Mouse (Mus musculus) limb, embryonic 13.5 days (tissue): ENCODE measurements around the gene Atg5. TPM values are rescaled to one million over a fixed set of nuclear protein-coding genes. Genes with fewer than 3 reads are reported as not detected.

Experiments
- ATAC-seq: fragments of 200-750 bp; cut with Nextera tagmentation; 2 replicates; pipeline ENCODE4 v1.8.0; 2017; ENCODE audit warnings: low read depth, moderate number of reproducible peaks, moderate TSS enrichment; ENCODE audit not compliant: low FRiP score
- H3K27ac ChIP-seq: fragments of 300-500 bp; sonication (generic); 2 replicates; pipeline ENCODE4 v1.5.1; 2015; ENCODE audit warnings: inconsistent platforms, mild to moderate bottlenecking, moderate library complexity
- H3K27me3 ChIP-seq: fragments of 300-500 bp; sonication (generic); 2 replicates; pipeline ENCODE4 v1.6.1; 2015; ENCODE audit warnings: mild to moderate bottlenecking, inconsistent platforms
- H3K36me3 ChIP-seq: fragments of 300-500 bp; sonication (generic); 2 replicates; pipeline ENCODE4 v1.6.1; 2015; ENCODE audit warnings: inconsistent platforms, mild to moderate bottlenecking, moderate library complexity
- H3K4me1 ChIP-seq: fragments of 300-500 bp; sonication (generic); 2 replicates; pipeline ENCODE4 v1.6.1; 2015; ENCODE audit warnings: inconsistent platforms
- H3K4me2 ChIP-seq: fragments of 300-500 bp; sonication (generic); replicated peaks from 2 replicates; pipeline ENCODE4 v1.6.1; 2015; ENCODE audit warnings: inconsistent platforms, mild to moderate bottlenecking, moderate library complexity
- H3K4me3 ChIP-seq: fragments of 300-500 bp; sonication (generic); 2 replicates; pipeline ENCODE4 v1.5.1; 2015; ENCODE audit warnings: moderate library complexity, mild to moderate bottlenecking, inconsistent platforms
- H3K9ac ChIP-seq: fragments of 300-500 bp; sonication (generic); 2 replicates; pipeline ENCODE4 v1.6.1; 2015; ENCODE audit warnings: mild to moderate bottlenecking, inconsistent platforms
- H3K9me3 ChIP-seq: fragments of 300-500 bp; sonication (generic); 2 replicates; pipeline ENCODE4 v1.6.1; 2016; ENCODE audit warnings: inconsistent platforms
- WGBS: fragments of 180-500 bp; shearing (Covaris S2); methylation state at CpG from one replicate; pipeline ENCODE4 v1.1.7; 2015; 5-methylcytosine and 5-hydroxymethylcytosine counted together
- polyA plus RNA-seq: library from polyadenylated mRNA; unstranded; fragments of >200 nt; fragmentation: Nextera tagmentation; extraction: Ambion mirVana; gene quantifications from 2 replicates; pipeline ENCODE4 v1.2.1, GENCODE M21; 2015

Gene Atg5
- polyA plus RNA-seq, 1 experiment from 2014 or later, result 54.2 TPM

DNA sequence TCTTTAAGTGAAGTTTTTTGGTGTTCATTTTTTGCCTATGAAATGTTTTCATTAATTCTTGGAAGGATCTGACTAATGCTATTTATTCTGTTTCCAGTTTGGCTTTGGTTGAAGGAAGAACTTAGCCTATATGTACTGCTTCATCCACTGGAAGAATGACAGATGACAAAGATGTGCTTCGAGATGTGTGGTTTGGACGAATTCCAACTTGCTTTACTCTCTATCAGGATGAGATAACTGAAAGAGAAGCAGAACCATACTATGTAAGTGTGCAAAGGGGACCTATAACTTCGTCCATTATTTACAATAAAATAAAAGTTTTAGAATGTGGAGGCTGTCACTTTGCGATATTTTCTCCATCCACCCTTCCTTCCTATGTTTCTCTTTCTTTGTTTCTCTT lies 17.8 kb downstream of the Atg5 start:
- no peak overlapping the region for H3K27ac ChIP-seq
- WGBS, result 89% methylated on average over 4 of the region's 4 CpGs
- no peaks in the 10 kb centered on the region for H3K4me1 ChIP-seq
- H3K9ac ChIP-seq, result no peak overlapping the region
- no peaks in the 10 kb centered on the region for H3K27me3 ChIP-seq
- H3K4me2 ChIP-seq, result no peak overlapping the region
- no peak for ATAC-seq
- no peaks in the 10 kb centered on the region for H3K9me3 ChIP-seq
- peaks cover 41% of the 10 kb centered on the region for H3K36me3 ChIP-seq
- H3K4me3 ChIP-seq, result no peak overlapping the region

DNA sequence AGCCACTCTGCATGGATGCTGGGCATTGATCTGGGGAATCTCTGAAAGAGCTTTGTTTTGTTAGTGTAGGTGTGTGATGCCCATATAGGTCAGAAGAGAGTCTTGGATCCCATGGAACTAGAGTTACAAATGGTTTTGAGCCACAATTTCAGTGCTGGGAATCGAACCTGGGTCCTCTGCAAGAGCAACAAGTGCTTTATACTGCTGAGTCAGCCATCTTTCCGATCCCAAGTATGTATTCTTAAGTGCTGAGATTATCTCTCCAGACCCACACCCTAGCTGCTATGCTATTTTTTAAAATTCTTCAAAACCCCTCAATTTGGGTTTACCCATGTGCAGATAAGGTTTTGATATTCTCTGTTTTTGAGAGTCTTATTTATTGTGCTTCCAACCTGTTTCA lies 22.7 kb downstream of the Atg5 start:
- 88% methylated on average over 2 of the region's 2 CpGs for WGBS
- Histone ChIP-seq H3K36me3 (peaks cover 53% of the 10 kb centered on the region), H3K9me3 (no peaks in the 10 kb centered on the region), H3K4me1 (no peaks in the 10 kb centered on the region), H3K27me3 (no peaks in the 10 kb centered on the region), H3K4me2 (no peak overlapping the region), H3K27ac (no peak overlapping the region), H3K9ac (no peak overlapping the region), H3K4me3 (no peak overlapping the region)
- ATAC-seq, result no peak

DNA sequence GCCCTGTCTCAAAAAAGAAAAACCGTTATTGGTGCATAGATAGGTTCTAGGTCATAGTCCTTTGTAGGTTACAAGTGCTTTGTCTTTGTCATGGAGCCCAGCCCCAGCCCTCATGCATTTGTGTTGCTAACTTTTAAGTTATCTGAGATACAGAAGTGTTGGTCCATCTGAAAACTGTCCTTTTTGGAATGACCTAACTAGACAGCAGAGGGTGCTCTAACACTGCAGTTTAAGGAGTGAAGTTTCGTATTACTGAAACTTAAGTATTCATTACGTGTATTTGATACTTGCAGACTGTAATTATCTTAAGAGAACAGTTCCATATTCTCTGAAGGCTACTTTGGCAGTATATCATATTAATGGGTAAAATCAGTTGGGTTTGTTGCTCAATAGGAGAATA lies 24.0 kb downstream of the Atg5 start:
- no peak overlapping the region for H3K27ac ChIP-seq
- H3K36me3 ChIP-seq, result peaks cover 41% of the 10 kb centered on the region
- no peak overlapping the region for H3K9ac ChIP-seq
- 47% methylated on average over 3 of the region's 3 CpGs for WGBS
- H3K4me3 ChIP-seq, result no peak overlapping the region
- H3K27me3 ChIP-seq, result no peaks in the 10 kb centered on the region
- H3K4me2 ChIP-seq, result no peak overlapping the region
- H3K4me1 ChIP-seq, result no peaks in the 10 kb centered on the region
- no peaks in the 10 kb centered on the region for H3K9me3 ChIP-seq
- no peak for ATAC-seq

DNA sequence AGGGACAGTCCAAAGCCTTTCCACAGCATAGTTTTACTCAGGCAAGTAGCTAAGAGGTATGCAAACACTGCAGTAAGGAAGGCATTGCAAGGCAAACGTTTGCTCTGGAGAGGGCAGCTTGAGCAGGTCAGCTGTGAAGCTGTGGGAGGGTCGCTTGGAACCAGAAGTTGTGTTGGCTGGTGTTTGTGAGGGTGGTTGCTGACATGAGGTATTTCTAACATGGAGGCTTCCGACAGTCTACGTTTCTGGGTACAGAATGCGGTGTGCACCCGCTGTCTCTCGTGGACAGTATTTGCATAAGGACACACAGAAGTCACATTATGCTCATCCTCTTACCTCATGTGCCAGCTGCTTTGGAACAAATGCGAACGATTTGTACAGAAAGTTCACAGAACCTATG lies 31.0 kb downstream of the Atg5 start:
- 85% methylated on average over 9 of the region's 9 CpGs for WGBS

DNA sequence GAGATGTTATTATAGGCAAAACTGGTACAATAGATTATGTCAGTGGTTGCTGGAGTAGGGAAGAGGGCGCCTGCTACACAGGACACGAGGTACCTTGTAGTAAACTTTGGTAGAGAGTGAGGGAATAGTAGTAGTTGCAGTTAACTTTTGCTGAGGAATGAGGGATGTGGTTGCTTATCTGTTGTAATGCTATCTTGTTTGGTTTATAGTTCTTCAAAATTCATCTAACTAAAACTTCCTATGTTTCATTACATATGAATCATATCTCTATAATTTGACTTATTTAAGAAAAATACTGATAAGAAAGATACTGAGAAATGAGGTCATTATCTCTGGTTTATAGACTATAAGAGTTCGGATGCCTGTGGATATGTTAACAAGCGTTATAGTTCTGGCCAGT lies 31.9 kb downstream of the Atg5 start:
- no peak overlapping the region for H3K9ac ChIP-seq
- H3K9me3 ChIP-seq, result no peaks in the 10 kb centered on the region
- no peaks in the 10 kb centered on the region for H3K27me3 ChIP-seq
- no peaks in the 10 kb centered on the region for H3K4me1 ChIP-seq
- H3K36me3 ChIP-seq, result peaks cover 16% of the 10 kb centered on the region
- ATAC-seq, result no peak
- no peak overlapping the region for H3K4me3 ChIP-seq
- H3K27ac ChIP-seq, result no peak overlapping the region
- WGBS, result 86% methylated on average over 4 of the region's 4 CpGs
- H3K4me2 ChIP-seq, result no peak overlapping the region

More for the DNA sequence above, 31.0 kb downstream of the Atg5 start:
- Histone ChIP-seq H3K4me1 (no peaks in the 10 kb centered on the region), H3K4me3 (no peak overlapping the region), H3K27me3 (no peaks in the 10 kb centered on the region), H3K36me3 (peaks cover 13% of the 10 kb centered on the region), H3K4me2 (no peak overlapping the region), H3K9ac (no peak overlapping the region), H3K27ac (no peak overlapping the region), H3K9me3 (no peaks in the 10 kb centered on the region)
- no peak for ATAC-seq

DNA sequence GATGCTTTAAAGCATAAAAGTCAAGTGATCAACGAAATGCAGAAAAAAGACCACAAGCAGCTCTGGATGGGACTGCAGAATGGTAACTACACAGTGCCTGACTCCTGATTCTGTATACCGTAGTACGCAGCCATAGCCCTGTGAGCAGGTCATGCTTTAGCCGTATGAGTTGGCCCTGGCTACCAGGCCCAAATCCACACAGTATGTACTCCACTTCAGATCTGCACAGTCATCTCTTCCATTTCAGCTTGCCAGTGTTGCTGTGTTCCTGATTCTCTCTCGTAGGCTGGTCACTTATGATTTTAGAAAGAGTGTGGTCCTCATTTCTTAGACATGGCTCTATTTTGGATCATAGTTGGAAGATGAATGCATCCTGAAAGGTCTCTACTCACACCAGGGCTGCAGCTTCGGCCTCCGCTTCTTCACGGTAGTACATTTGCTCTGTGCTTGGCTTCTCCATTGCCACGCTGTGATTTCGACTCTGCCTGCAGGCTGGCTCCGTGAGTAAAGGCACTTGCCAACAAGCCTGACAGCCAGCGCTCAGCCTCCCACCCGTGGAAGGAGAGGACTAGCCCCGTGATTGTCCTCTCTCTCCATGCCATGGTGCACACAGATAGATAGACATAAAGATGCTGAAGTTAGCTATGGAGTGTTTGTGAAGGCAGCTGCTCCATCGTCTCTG lies 35.6 kb downstream of the Atg5 start:
- no peaks in the 10 kb centered on the region for H3K27me3 ChIP-seq
- no peak overlapping the region for H3K27ac ChIP-seq
- H3K36me3 ChIP-seq, result peaks cover 11% of the 10 kb centered on the region
- no peak overlapping the region for H3K9ac ChIP-seq
- no peak for ATAC-seq
- H3K9me3 ChIP-seq, result no peaks in the 10 kb centered on the region
- H3K4me1 ChIP-seq, result no peaks in the 10 kb centered on the region
- no peak overlapping the region for H3K4me2 ChIP-seq
- 87% methylated on average over 15 of the region's 15 CpGs for WGBS
- no peak overlapping the region for H3K4me3 ChIP-seq

DNA sequence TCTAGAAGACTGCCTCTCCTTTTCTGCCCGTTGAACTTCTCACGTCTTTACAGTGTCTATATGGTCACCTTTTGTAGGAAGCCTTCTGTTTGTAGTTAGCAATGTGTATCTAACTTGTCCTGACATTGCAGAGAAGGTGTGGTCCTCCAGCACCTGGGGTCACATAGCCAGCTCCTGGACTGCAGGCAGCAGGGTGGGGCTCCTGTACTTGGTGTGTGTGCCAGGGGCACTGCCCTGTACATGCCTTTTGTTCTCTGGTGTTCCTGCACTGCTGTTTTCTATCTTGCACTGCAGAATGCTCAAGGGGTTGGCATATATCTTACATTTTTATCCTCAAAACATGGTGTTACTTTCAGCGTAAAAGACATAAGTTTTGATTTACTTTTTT lies 36.2 kb downstream of the Atg5 start:
- H3K4me3 ChIP-seq, result no peak overlapping the region
- peaks cover 11% of the 10 kb centered on the region for H3K36me3 ChIP-seq
- ATAC-seq, result no peak
- no peaks in the 10 kb centered on the region for H3K4me1 ChIP-seq
- 78% methylated on average over 3 of the region's 3 CpGs for WGBS
- H3K9ac ChIP-seq, result no peak overlapping the region
- H3K9me3 ChIP-seq, result no peaks in the 10 kb centered on the region
- H3K27ac ChIP-seq, result no peak overlapping the region
- no peak overlapping the region for H3K4me2 ChIP-seq
- H3K27me3 ChIP-seq, result no peaks in the 10 kb centered on the region

DNA sequence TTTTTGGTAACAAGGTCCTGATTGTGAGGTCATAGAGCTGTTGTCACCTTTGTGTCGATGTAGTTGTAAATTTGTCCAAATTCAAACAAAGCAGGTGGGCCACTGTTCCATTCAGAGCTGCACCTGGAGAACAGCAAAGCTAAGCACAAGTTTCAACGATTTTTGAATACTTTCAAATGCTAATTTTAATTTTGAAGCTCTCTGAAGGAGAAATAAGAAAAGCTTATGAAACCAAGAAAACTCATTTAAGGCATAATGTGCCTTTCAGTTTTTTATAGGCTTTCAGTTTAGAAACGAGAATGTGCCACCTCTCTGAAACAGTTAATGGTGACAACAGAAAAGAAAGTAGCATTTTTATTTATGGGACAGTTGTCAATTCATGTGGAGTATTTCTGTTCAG lies 36.7 kb downstream of the Atg5 start:
- 56% methylated on average over 3 of the region's 3 CpGs for WGBS
- Histone ChIP-seq H3K4me2 (no peak overlapping the region), H3K27ac (no peak overlapping the region), H3K9ac (no peak overlapping the region), H3K27me3 (no peaks in the 10 kb centered on the region), H3K36me3 (peaks cover 14% of the 10 kb centered on the region), H3K4me3 (no peak overlapping the region), H3K9me3 (no peaks in the 10 kb centered on the region), H3K4me1 (no peaks in the 10 kb centered on the region)
- ATAC-seq, result no peak

DNA sequence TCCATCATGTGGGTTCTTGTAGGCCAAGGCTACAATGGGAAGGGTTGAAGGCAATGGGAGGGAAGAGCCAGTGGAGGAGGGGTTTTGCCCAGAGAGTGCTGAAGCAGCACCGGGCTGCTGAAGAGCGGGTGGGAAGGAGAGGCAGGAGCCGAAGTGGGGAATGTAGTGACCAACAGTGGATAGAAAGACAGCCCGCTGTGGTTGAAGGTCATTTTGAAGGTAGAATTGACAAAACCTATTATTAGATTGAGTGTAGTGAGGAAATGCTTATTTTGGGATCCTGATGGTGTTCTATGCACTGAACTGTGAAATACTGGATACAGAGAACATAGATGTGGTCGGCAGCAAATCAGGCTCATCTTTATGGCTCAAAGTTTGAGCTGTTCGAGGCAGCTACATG lies 38.1 kb downstream of the Atg5 start:
- no peaks in the 10 kb centered on the region for H3K27me3 ChIP-seq
- H3K4me2 ChIP-seq, result no peak overlapping the region
- no peak overlapping the region for H3K9ac ChIP-seq
- no peak overlapping the region for H3K4me3 ChIP-seq
- H3K4me1 ChIP-seq, result no peaks in the 10 kb centered on the region
- no peak overlapping the region for H3K27ac ChIP-seq
- peaks cover 15% of the 10 kb centered on the region for H3K36me3 ChIP-seq
- H3K9me3 ChIP-seq, result no peaks in the 10 kb centered on the region
- ATAC-seq, result no peak
- 96% methylated on average over 6 of the region's 6 CpGs for WGBS

DNA sequence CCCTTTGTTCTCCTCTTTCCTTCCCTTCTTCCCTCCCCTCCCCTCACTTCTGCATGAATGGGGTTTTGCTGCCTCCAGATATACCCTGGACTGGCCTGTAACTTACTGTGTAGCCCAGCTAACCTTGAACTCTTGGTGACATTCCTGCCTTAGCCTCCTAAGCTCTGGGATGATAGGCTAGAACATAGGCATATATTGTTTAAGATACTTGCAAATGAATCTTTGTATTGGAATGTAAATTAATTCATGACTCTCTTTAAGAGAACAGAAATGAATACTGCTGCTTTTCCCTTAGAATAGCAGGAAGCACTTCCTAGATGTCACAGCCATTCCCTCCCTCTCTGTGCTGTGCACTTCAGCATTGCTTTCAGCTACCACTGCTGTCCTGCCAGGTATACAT lies 40.1 kb downstream of the Atg5 start:
- H3K4me2 ChIP-seq, result no peak overlapping the region
- H3K9ac ChIP-seq, result no peak overlapping the region
- H3K4me3 ChIP-seq, result no peak overlapping the region
- peaks cover 15% of the 10 kb centered on the region for H3K36me3 ChIP-seq
- no peaks in the 10 kb centered on the region for H3K9me3 ChIP-seq
- no peak for ATAC-seq
- H3K4me1 ChIP-seq, result peaks cover 6% of the 10 kb centered on the region
- no peaks in the 10 kb centered on the region for H3K27me3 ChIP-seq
- no peak overlapping the region for H3K27ac ChIP-seq

DNA sequence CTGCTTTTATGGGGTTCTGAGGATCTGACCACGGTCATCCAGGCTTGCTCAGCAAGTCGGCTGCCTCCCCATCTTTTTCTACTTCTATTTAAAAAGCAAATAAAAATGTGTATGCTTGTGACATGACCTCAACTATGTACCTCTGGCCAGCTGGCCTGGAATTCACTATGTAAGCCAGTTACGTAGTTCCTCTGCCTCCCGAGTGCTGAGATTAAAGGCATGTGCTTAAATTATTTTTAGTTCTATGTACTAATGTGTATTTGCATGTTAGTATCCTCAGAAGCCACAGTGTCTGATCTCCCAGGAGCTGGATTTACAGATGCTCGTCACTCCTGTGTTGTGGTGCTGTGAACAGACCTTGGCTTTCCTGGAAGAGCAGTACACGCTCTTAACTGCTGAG lies 41.1 kb downstream of the Atg5 start:
- peaks cover 6% of the 10 kb centered on the region for H3K4me1 ChIP-seq
- H3K4me3 ChIP-seq, result no peak overlapping the region
- peaks cover 9% of the 10 kb centered on the region for H3K36me3 ChIP-seq
- no peaks in the 10 kb centered on the region for H3K9me3 ChIP-seq
- H3K27me3 ChIP-seq, result no peaks in the 10 kb centered on the region
- ATAC-seq, result no peak
- 80% methylated on average over 6 of the region's 6 CpGs for WGBS
- H3K9ac ChIP-seq, result no peak overlapping the region
- H3K4me2 ChIP-seq, result no peak overlapping the region
- no peak overlapping the region for H3K27ac ChIP-seq

DNA sequence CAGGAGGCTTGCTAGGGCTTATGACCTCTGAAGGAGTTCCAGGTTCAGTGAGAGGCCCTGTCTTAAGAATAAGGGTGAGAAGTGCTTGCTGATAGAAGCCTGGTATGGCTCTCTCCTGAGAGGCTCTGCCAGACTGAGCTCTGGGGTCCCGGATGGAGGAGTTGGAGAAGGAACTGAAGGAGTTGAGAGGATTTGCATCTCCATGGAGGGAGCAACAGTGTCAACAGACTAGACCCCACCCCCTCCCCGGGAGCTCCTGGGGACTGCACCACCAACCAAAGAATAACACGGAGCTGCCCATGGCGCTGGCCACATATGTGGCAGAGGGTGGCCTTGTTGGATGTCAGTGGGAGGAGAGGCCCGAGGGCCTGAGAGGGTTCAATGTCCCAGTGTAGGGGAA lies 47.1 kb downstream of the Atg5 start:
- Histone ChIP-seq H3K9ac (no peak overlapping the region), H3K27ac (no peak overlapping the region), H3K36me3 (peaks cover 9% of the 10 kb centered on the region), H3K4me1 (peaks cover 17% of the 10 kb centered on the region), H3K9me3 (no peaks in the 10 kb centered on the region), H3K4me3 (no peak overlapping the region), H3K4me2 (no peak overlapping the region), H3K27me3 (no peaks in the 10 kb centered on the region)
- no peak for ATAC-seq
- 39% methylated on average over 5 of the region's 5 CpGs for WGBS
